Mouse (Mus musculus): ENCODE results near the gene Olfr110. TPM values are rescaled to one million over a fixed set of nuclear protein-coding genes. Genes with fewer than 3 reads are reported as not detected.

Gene Olfr110
- polyA plus RNA-seq, 1 experiment from 2014 or later: not detected

Other genes starting within 250 kb of the Olfr110 start
- not detected in 2 replicates for gene Olfr98, start 228.7 kb upstream of the Olfr110 start, polyA plus RNA-seq (2015; fragmentation: Nextera tagmentation; extraction: Ambion mirVana)
- 2.0 TPM in 2 replicates for gene H2-M3, start 222.2 kb upstream of the Olfr110 start, polyA plus RNA-seq (2015; fragmentation: Nextera tagmentation; extraction: Ambion mirVana)
- gene Olfr99, start 209.0 kb upstream of the Olfr110 start, polyA plus RNA-seq (2015; fragmentation: Nextera tagmentation; extraction: Ambion mirVana): not detected in 2 replicates
- gene Olfr101, start 188.2 kb upstream of the Olfr110 start, polyA plus RNA-seq (2015; fragmentation: Nextera tagmentation; extraction: Ambion mirVana): not detected in 2 replicates
- gene Olfr102, start 175.4 kb upstream of the Olfr110 start, polyA plus RNA-seq (2015; fragmentation: Nextera tagmentation; extraction: Ambion mirVana): not detected in 2 replicates
- not detected in 2 replicates for gene Olfr103, start 152.8 kb upstream of the Olfr110 start, polyA plus RNA-seq (2015; fragmentation: Nextera tagmentation; extraction: Ambion mirVana)
- gene Olfr104-ps, start 132.9 kb upstream of the Olfr110 start, polyA plus RNA-seq (2015; fragmentation: Nextera tagmentation; extraction: Ambion mirVana): not detected in 2 replicates
- not detected in 2 replicates for gene Olfr105-ps, start 113.4 kb upstream of the Olfr110 start, polyA plus RNA-seq (2015; fragmentation: Nextera tagmentation; extraction: Ambion mirVana)
- not detected in 2 replicates for gene Olfr106-ps, start 102.1 kb upstream of the Olfr110 start, polyA plus RNA-seq (2015; fragmentation: Nextera tagmentation; extraction: Ambion mirVana)
- not detected in 2 replicates for gene Olfr107, start 93.2 kb upstream of the Olfr110 start, polyA plus RNA-seq (2015; fragmentation: Nextera tagmentation; extraction: Ambion mirVana)
- gene Olfr108, start 47.0 kb upstream of the Olfr110 start, polyA plus RNA-seq (2015; fragmentation: Nextera tagmentation; extraction: Ambion mirVana): not detected in 2 replicates
- gene Olfr109, start 33.6 kb upstream of the Olfr110 start, polyA plus RNA-seq (2015; fragmentation: Nextera tagmentation; extraction: Ambion mirVana): not detected in 2 replicates
- gene H2-M2, start 8.9 kb upstream of the Olfr110 start, polyA plus RNA-seq (2015; fragmentation: Nextera tagmentation; extraction: Ambion mirVana): not detected in 2 replicates
- not detected in 2 replicates for gene Olfr111, start 15.6 kb downstream of the Olfr110 start, polyA plus RNA-seq (2015; fragmentation: Nextera tagmentation; extraction: Ambion mirVana)
- not detected in 2 replicates for gene Olfr112, start 77.0 kb downstream of the Olfr110 start, polyA plus RNA-seq (2015; fragmentation: Nextera tagmentation; extraction: Ambion mirVana)
- gene Olfr113, start 85.2 kb downstream of the Olfr110 start, polyA plus RNA-seq (2015; fragmentation: Nextera tagmentation; extraction: Ambion mirVana): not detected in 2 replicates
- gene Olfr114, start 100.3 kb downstream of the Olfr110 start, polyA plus RNA-seq (2015; fragmentation: Nextera tagmentation; extraction: Ambion mirVana): not detected in 2 replicates
- not detected in 2 replicates for gene Olfr115, start 134.6 kb downstream of the Olfr110 start, polyA plus RNA-seq (2015; fragmentation: Nextera tagmentation; extraction: Ambion mirVana)
- gene Olfr116, start 134.7 kb downstream of the Olfr110 start, polyA plus RNA-seq (2015; fragmentation: Nextera tagmentation; extraction: Ambion mirVana): not detected in 2 replicates
- not detected in 2 replicates for gene Olfr117, start 171.3 kb downstream of the Olfr110 start, polyA plus RNA-seq (2015; fragmentation: Nextera tagmentation; extraction: Ambion mirVana)
- not detected in 2 replicates for gene Olfr118, start 174.5 kb downstream of the Olfr110 start, polyA plus RNA-seq (2015; fragmentation: Nextera tagmentation; extraction: Ambion mirVana)
- not detected in 2 replicates for gene Olfr119, start 204.1 kb downstream of the Olfr110 start, polyA plus RNA-seq (2015; fragmentation: Nextera tagmentation; extraction: Ambion mirVana)
- not detected in 2 replicates for gene Olfr120, start 229.3 kb downstream of the Olfr110 start, polyA plus RNA-seq (2015; fragmentation: Nextera tagmentation; extraction: Ambion mirVana)

Measured in liver, embryonic 15.5 days (tissue).